Mouse (Mus musculus) E14TG2a.4 (cell line): Measurements from ENCODE around the gene Atp6v0b.

Source experiments
- H3K27me3 ChIP-seq: 2 replicates; pipeline ENCODE4 v1.6.1; 2014; ENCODE audit warnings: low read length, control low read depth; ENCODE audit not compliant: insufficient read depth
- H3K36me3 ChIP-seq: 2 replicates; pipeline ENCODE4 v1.6.1; 2014; ENCODE audit warnings: low read length, control low read depth; ENCODE audit not compliant: insufficient read depth
- H3K4me1 ChIP-seq: replicated peaks from 2 replicates; pipeline ENCODE4 v1.6.1; 2014; ENCODE audit warnings: low read depth, low read length, control low read depth
- H3K4me3 ChIP-seq: replicated peaks from 2 replicates; pipeline ENCODE4 v1.5.1; 2014; ENCODE audit warnings: mild to moderate bottlenecking, low read length
- H3K9me3 ChIP-seq: 2 replicates; pipeline ENCODE4 v1.6.1; 2014; ENCODE audit warnings: low read length, control low read depth
- CTCF ChIP-seq: conservative IDR thresholded peaks from 2 replicates; pipeline ENCODE4 v1.5.1; 2014; ENCODE audit warnings: low read length
- NANOG ChIP-seq: IDR thresholded peaks from 2 replicates; pipeline ENCODE4 v1.6.1; 2014; ENCODE audit warnings: borderline replicate concordance, low read length, mixed read lengths
- POU5F1 ChIP-seq: IDR thresholded peaks from 2 replicates; pipeline ENCODE4 v1.6.1; 2014; ENCODE audit warnings: low read length, borderline replicate concordance

Atp6v0b gene

GRCm38 (mm10) chr4:117887133-117887532 is at the start of gene Atp6v0b:
TSS of gene Atp6v0b (minus strand) at chr4:117887333.
- Histone ChIP-seq H3K9me3 (no peaks in the 10 kb centered on the region), H3K36me3 (peaks cover 59% of the 10 kb centered on the region), H3K4me1 (peaks cover 59% of the 10 kb centered on the region), H3K4me3 (peak within 1 kb of the TSS; percentile 98), H3K27me3 (peaks cover 17% of the 10 kb centered on the region)
- no peak for TF ChIP-seq POU5F1
- TF ChIP-seq NANOG = no peak
- TF ChIP-seq CTCF = no peak

- no peak overlapping the region for H3K4me3 ChIP-seq
- TF ChIP-seq NANOG (no peak), POU5F1 (no peak), CTCF (no peak)
- peaks cover 12% of the 10 kb centered on the region for H3K27me3 ChIP-seq
- H3K9me3 ChIP-seq = no peaks in the 10 kb centered on the region
- H3K4me1 ChIP-seq = peaks cover 22% of the 10 kb centered on the region
- H3K36me3 ChIP-seq = peaks cover 52% of the 10 kb centered on the region
These were observed 46.9 kb upstream of the Atp6v0b start for GRCm38 (mm10) chr4:117934081-117934480.

GRCm38 (mm10) chr4:117933248-117933647 is 46.1 kb upstream of the Atp6v0b start:
- Histone ChIP-seq H3K27me3 (peaks cover 20% of the 10 kb centered on the region), H3K4me3 (no peak overlapping the region), H3K4me1 (peaks cover 27% of the 10 kb centered on the region), H3K9me3 (peaks cover under 1% of the 10 kb centered on the region), H3K36me3 (peaks cover 46% of the 10 kb centered on the region)
- TF ChIP-seq POU5F1 (no peak), CTCF (no peak), NANOG (no peak)

DNA sequence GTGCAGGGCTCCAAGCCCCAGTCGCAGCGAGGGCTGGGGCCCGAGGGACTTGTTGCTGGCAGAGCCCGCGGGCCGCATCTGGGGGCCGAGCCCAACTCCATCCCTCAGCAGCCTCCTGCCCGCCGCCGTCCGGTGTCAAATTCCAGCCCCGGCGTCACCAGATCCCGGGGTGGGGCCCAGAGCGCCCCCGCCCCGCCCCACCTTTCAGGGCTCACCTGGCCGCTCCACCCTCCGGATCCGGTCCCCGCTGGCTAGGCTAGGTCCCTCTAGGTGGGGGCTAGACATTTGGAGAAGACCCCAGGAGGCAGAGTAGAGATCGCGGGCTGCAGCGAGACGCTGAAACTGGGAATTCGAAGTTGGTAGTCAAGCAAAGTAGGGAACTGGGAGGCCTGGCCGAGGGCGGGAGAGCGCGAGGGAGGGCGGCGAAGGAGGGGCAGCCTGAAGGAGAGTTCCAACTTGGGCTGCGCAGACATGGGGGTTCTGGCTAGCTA is 42.3 kb upstream of the Atp6v0b start, which contains the start of gene Artn:
TSS of gene Artn (minus strand) at position 373 of the 491 bp plus-strand sequence.
- peaks cover 14% of the 10 kb centered on the region for H3K9me3 ChIP-seq
- peaks cover 57% of the 10 kb centered on the region for H3K27me3 ChIP-seq
- H3K4me1 ChIP-seq = peaks cover 34% of the 10 kb centered on the region
- H3K4me3 ChIP-seq = peak within 1 kb of the TSS; percentile 77
- H3K36me3 ChIP-seq = peaks cover 26% of the 10 kb centered on the region
- no peak for TF ChIP-seq CTCF

DNA sequence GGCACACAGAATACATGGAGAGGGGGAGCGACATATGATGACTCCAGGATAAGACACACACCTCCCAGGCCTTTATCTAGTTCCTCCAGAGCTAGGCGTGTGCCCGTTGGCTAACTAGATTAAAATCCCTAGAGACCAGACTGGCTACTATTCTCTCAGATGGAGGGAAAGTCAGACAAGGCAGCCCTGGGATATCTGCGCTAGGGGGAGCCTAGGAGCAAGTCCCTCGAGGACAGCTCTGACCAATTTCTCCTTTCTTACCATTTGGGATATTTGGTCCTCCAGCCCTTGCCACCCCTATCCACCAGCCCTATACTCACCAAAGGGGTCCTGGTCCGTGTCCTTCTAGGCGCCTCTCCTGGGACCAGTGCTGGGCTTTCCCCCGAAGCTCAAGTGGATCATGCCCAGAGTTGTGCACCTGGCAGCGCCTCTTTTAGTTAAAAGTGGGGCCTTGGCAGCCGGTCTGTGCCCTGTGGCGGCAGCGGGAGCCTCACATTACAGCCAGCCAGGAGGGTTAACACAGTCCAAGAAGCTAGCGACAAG is 41.6 kb upstream of the Atp6v0b start:
- TF ChIP-seq CTCF (no peak; the same call in 1 of the 2 replicates), NANOG (no peak), POU5F1 (no peak)
- peaks cover 25% of the 10 kb centered on the region for H3K36me3 ChIP-seq

DNA sequence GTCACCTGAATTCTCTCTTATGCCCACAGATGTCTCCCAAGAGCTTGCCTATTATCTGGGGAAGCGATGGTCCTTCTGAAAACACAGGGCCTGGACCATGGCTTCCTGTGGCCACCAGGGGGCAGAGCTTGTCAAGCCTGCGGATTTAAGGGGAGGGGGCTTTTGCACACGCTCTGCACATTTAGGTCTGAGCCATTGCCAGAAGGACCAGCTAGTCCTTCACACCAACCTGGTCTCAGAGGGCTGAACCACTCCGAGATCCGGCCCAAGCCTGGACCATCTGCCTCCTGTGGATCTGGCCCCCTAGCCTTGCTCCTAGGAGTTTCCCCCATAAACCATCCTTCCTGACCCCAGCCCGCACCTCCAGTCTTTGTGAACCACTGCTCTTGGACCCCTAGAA is 41.1 kb upstream of the Atp6v0b start:
- Histone ChIP-seq H3K4me1 (peaks cover 38% of the 10 kb centered on the region), H3K27me3 (peaks cover 69% of the 10 kb centered on the region), H3K36me3 (peaks cover 23% of the 10 kb centered on the region), H3K4me3 (no peak overlapping the region), H3K9me3 (peaks cover 14% of the 10 kb centered on the region)
- TF ChIP-seq CTCF (peak; percentile 92), NANOG (no peak)

More for the DNA sequence above, 41.6 kb upstream of the Atp6v0b start:
- Histone ChIP-seq H3K4me3 (peak overlapping the region; percentile 77), H3K4me1 (peaks cover 39% of the 10 kb centered on the region), H3K27me3 (peaks cover 64% of the 10 kb centered on the region), H3K9me3 (peaks cover 14% of the 10 kb centered on the region)

GRCm38 (mm10) chr4:117926545-117927482 is 39.7 kb upstream of the Atp6v0b start:
- peaks cover 9% of the 10 kb centered on the region; the same call in 1 of the 2 replicates for H3K36me3 ChIP-seq
- H3K4me1 ChIP-seq = peaks cover 33% of the 10 kb centered on the region
- TF ChIP-seq NANOG (no peak), CTCF (no peak), POU5F1 (no peak)
- H3K9me3 ChIP-seq = peaks cover 14% of the 10 kb centered on the region
- peaks cover 83% of the 10 kb centered on the region for H3K27me3 ChIP-seq
- peak overlapping the region; percentile 80 for H3K4me3 ChIP-seq

DNA sequence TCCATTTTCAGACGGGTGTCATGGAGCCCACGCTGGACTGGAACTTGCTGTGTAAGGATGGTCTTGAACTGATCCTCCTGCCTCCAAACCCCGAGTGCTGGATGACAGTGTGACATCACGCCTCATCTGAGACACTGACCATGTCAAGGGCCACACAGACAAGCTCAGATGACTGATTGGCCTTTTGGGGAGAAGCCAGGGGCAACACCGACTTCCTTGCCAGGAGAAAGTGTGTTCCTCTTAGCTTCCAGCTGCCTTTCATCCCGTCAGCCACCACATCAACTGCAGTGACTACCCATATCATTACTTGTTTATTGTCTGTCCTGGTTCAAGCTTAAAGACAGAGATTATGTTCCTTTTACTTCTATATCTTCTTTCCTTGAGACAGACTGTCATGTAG is 37.8 kb upstream of the Atp6v0b start:
- Histone ChIP-seq H3K4me3 (no peak overlapping the region), H3K36me3 (peaks cover 6% of the 10 kb centered on the region; the same call in 1 of the 2 replicates), H3K27me3 (peaks cover 88% of the 10 kb centered on the region), H3K4me1 (peaks cover 26% of the 10 kb centered on the region), H3K9me3 (peaks cover 14% of the 10 kb centered on the region)
- TF ChIP-seq NANOG = no peak
- TF ChIP-seq CTCF = no peak
- no peak for TF ChIP-seq POU5F1
